Mouse (Mus musculus): ENCODE measurements around the gene Pdss2.

The Pdss2 gene

DNA sequence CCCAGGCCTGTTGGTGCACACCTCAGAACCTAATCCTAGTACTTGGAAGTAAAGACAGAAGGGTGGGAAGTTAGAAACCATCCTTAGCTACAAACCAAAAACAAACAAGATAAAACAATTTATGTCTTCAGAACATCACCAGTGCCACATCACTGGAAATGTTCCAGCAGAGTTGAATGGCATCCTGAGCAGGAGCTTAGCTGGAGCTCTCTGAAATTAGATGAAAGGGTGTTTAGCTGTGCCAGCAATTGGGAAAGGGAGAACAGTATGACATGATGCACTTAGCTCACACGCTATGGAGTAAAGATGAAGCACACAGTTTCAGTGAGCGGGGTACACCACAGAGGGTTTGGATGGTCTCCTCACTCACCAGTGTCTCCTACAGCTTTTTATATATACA is 115.8 kb downstream of the Pdss2 start:
- in situ Hi-C loops (cut with MboI; ENCODE audit: low pct_unique_long_range_greater_than_20kb in 1 of 2, low sequenced_read_pairs in 2 of 2, unreplicated experiment in 1 of 2) = no loop called here

DNA sequence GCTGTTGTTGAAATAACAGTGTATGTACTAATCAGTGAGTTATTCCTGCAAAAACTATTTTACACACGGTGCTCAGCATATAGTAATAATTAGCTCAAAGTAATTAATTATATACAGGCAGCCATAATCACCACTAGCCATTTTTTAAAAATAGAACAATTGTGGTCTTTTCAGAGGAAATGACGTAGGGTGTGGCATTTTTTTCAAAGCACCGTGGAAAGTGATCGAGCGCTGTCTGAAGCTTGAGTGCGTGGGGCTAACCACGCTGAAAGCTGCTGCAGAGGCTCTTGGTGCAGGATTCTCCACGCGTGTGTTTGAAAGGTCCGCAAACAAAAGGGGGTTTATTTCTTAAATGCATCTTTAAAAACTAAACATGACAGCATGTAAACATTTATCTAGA is 118.5 kb downstream of the Pdss2 start:
- in situ Hi-C loops (cut with MboI; ENCODE audit: low pct_unique_long_range_greater_than_20kb in 1 of 2, low sequenced_read_pairs in 2 of 2, unreplicated experiment in 1 of 2) = no loop called here

DNA sequence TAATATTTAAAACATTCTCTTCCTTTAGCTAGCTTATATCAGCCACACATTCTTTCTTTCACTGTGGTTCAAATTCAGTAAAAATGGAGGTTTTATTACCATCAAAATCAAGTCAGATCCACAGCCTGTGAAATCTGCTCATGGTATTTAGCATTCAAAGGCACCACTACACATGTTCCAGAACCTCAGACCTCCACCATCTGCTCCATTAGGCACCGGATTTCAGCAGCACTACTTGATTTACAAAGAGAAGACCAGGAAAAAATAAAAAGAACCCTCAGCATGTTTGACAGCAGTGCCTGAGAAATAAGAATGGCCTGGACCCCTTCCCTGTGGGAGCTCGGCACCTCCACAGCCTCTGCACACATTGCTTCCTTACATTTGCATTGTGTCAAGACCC is 128.4 kb downstream of the Pdss2 start:
- in situ Hi-C loops (cut with MboI; ENCODE audit: low pct_unique_long_range_greater_than_20kb in 1 of 2, low sequenced_read_pairs in 2 of 2, unreplicated experiment in 1 of 2) = no loop called here

DNA sequence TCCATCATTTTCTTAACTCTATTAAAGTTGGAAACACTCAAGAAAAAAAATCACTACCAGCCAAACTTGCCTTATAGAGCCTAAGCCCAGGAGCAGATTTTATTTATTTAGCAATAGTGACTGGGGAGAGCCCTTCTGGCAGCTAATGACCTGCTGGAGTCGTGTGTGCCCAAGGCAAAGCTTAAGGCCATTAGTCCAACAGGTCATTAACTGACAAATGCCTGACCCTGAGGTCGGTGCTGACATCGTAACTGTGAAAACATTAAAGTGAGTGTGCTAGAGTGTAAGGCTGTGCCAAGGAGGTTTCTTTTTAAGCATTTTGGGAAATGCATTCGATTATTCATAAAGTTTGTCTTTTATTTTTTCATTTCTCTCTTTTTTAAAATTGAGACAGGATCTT is 136.6 kb downstream of the Pdss2 start:
- in situ Hi-C loops (cut with MboI; ENCODE audit: low pct_unique_long_range_greater_than_20kb in 1 of 2, low sequenced_read_pairs in 2 of 2, unreplicated experiment in 1 of 2) = no loop called here

DNA sequence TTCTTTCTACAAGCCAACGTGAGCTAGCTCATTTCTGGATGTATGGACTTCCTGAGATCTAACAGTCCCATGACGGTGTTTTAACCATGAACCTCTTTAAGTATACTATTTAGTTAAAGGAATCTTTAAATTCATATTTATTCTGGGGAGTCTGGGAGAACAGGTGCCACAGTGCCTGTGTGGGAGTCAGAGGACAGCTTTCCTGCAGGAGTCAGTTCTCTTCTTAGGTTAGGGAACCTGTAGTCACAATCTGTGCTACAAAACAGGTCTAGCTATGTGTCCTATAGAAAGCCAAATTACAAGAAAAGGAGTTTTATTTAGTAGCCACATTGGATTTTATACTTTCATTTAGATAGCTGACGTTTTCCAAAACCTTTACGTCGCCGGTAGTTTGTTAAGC is 141.7 kb downstream of the Pdss2 start:
- in situ Hi-C loops (cut with MboI; ENCODE audit: low pct_unique_long_range_greater_than_20kb in 1 of 2, low sequenced_read_pairs in 2 of 2, unreplicated experiment in 1 of 2) = no loop called here

DNA sequence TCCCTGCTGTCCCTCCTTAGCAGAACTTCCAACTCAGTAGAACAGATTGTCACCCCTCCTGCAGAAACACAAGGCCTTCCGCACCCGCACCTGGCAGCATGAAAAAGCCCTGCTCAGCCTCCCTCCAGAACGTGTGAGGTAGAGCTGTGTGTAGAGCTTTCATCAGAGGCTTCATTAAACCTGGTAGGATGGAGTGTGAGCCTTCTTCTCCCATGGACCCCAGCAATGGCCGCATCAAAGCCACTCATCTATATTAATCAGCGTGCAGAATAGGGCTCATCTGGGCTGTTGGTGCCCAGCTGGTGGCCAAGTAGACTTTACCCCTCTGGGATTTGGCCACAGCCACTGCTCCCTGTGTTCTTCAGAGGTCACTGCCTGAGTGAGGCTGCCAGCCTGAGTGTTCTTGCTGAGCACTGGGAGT is 142.2 kb downstream of the Pdss2 start:
- in situ Hi-C loops (cut with MboI; ENCODE audit: low pct_unique_long_range_greater_than_20kb in 1 of 2, low sequenced_read_pairs in 2 of 2, unreplicated experiment in 1 of 2) = no loop called here

DNA sequence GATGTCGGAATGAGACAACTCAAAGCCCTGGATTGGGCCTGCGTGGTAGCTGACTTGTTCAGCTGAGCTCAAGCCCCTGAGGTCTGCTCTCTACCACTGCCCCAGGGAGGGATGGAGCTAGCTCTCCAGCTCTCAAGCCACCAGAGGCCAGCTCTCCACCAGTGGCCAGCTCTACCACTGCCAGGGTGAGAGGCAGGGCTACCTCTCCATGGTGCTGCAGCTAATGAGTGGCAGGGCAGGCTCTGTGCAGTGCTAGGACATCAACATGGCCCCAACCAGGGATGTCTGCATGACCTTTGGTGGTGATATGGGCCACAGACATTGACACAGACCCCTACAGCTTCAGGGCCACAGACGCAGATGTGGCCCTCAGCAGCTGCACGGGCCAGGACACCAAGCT is 144.6 kb downstream of the Pdss2 start:
- in situ Hi-C loops (cut with MboI; ENCODE audit: low pct_unique_long_range_greater_than_20kb in 1 of 2, low sequenced_read_pairs in 2 of 2, unreplicated experiment in 1 of 2) = no loop called here

DNA sequence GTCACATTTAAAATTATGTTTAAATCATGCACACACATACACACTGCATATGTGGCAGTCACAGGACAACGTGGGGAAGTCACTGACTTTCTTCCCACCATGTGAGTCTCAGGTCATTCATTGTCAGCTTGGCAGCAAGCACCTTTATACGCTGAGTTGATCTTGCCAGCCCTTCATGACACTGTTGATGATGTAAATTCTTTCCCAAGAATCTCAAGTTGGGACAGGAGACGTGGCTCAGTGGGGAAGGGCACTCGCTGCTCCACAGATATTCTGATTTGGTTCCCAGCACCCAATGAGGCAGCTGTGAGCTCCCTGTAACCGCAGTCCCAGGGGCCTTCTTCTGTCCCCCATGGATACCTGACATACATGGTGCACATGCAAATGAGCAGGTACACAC is 147.3 kb downstream of the Pdss2 start:
- in situ Hi-C loops (cut with MboI; ENCODE audit: low pct_unique_long_range_greater_than_20kb in 1 of 2, low sequenced_read_pairs in 2 of 2, unreplicated experiment in 1 of 2) = no loop called here

DNA sequence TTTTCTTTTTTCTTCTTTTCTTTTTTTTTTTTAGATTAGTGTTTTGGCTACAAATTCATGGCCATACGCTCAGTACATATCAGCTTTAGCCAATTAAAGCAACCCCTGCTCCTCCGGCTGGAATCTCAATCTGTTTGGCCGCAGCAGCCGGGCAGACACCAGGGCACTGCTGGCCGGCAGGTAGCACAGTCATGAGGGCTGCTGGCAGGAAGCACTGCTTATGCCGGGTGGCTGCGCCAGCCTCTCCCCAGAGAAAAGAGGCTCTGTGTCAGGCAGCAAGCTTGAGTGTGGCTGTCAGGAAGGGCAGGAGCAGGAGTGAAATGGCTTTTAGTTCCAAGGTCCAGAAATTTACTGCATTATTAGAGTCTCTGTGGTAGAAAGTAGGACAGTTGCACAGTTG is 151.0 kb downstream of the Pdss2 start:
- in situ Hi-C loops (cut with MboI; ENCODE audit: low pct_unique_long_range_greater_than_20kb in 1 of 2, low sequenced_read_pairs in 2 of 2, unreplicated experiment in 1 of 2) = no loop called here

DNA sequence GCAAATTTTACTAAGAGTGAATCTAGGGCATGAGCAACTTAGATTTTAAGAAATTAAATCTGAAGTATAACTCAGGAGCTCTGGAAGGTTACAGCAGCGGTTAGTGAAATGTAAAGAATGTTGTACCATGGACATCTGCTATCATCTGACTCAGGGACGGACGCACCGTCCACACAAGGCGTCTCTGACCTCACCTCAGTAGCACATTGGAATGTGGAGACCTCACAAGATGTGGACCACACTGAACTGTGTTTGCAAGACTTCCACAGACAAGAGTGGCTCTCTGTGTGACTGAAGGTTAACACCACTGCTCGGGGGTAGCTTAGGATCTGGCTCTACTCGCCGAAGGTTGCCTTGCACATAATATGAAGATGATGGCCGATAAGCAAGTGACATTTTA is 151.7 kb downstream of the Pdss2 start:
- in situ Hi-C loops (cut with MboI; ENCODE audit: low pct_unique_long_range_greater_than_20kb in 1 of 2, low sequenced_read_pairs in 2 of 2, unreplicated experiment in 1 of 2) = no loop called here

DNA sequence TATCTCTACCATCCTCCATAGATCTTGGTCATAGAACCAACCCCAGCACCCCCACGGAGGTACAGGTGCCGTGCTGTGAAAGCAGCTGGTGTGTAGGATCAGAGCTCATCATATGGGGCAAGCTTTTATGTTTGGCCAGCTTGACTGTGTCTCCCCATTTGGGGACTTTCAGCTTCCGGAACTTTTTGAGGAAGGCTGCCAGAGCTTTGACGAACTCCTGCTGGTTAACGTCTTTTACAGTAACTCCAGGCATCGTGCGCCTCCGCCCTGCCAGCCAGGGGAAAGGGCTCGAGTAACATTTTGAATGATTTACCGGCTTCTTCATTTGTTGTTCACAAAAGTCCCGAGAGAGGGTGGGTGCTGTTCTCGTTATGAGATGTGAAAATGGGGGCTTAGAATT is 152.4 kb downstream of the Pdss2 start:
- in situ Hi-C loops (cut with MboI; ENCODE audit: low pct_unique_long_range_greater_than_20kb in 1 of 2, low sequenced_read_pairs in 2 of 2, unreplicated experiment in 1 of 2) = no loop called here

DNA sequence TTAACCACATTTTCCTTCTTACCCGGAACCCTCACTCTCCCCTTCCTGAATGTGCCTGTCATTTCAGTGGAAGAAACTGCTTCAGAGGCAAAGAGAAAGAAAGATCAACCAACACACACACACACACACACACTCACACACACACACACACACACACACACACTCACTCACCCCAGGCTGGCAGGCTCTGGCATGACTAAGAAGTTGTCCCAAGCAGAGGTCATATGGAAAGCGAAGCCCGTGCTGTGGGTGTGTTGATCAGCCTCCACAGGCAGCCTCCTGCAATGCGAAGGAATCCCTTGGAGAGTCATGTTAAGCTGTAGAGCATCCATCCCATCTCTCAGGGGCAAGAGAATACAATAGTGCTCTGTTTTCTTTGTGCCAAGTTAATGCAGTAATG is 154.0 kb downstream of the Pdss2 start:
- in situ Hi-C loops (cut with MboI; ENCODE audit: low pct_unique_long_range_greater_than_20kb in 1 of 2, low sequenced_read_pairs in 2 of 2, unreplicated experiment in 1 of 2) = no loop called here

DNA sequence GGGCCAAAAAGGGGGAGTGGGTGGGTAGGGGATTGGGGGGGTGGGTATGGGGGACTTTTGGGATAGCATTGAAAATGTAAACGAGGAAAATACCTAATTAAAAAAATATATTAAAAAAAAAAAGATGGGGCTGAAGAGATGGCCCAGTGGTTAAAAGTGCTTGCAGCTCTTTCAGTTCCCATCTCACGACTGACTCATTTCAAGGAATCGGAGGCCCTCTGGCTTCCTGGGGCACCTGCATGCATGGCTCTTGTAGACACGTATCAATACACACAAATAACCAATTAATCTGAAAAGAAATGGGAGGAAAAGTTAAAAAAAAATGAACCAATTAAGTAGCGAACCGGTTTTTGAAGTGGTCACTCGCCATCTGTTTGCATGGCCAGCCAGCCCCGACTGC is 155.5 kb downstream of the Pdss2 start:
- in situ Hi-C loops (cut with MboI; ENCODE audit: low pct_unique_long_range_greater_than_20kb in 1 of 2, low sequenced_read_pairs in 2 of 2, unreplicated experiment in 1 of 2) = no loop called here

DNA sequence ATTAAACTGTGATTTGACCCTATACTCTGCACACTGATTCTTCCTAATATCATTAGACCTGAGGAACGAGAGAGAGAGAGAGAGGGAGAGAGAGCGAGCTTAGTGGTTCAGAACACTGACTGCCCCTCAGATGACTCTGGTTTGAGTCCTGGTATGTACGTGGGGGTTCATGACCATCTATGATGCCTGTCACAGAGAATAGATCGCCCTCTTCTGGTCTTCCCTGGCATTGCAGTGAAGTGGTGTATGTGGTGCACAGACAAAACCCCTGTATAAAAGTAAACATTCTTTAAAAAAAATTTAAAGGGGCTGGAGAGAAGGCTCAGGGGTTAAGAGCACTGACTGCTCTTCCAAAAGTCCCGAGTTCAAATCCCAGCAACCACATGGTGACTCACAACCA is 157.0 kb downstream of the Pdss2 start:
- in situ Hi-C loops (cut with MboI; ENCODE audit: low pct_unique_long_range_greater_than_20kb in 1 of 2, low sequenced_read_pairs in 2 of 2, unreplicated experiment in 1 of 2) = no loop called here

DNA sequence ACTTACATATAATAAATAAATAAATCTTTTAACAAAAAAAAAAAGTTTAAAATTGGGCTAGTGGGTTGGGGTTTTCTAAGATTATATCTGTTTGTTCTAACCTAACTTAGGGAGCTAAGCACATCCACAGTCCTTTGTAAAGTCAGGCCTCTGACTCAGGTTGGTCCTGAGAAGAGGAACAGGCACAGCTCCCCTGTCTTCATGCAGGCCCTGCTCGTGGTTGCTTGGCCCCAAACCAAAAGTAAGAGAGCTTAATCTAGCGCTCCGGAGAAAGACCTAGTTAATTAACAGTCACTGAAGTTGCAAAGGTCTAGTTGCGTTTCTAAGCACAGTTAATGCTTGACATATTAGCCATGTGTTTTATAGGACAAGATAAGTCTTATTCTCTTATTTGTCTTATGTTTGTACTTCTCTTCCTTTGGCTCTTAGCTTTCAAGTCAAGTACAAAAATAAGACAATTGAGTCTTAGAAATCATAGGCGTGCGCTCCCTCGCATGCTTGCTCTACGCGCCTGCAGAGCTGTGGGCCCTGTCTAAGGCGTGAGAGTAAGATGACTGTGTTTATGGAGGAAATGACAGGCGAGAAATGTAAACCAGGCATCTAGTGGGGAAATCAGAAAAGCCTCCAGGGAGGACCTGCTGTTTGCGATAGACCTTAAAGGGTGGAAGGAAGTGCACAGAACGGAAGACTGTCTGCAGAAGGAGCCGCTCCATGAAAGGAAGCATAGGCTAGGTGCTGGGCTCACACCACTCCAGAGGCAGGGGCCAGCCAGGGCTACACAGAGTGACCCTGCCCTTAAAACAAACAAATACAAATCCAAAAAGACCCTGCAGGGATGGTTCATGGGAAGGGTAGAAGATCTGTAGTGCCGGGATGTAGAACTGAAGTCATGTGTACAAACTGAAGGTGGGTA is 157.7 kb downstream of the Pdss2 start:
- in situ Hi-C loops (cut with MboI; ENCODE audit: low pct_unique_long_range_greater_than_20kb in 1 of 2, low sequenced_read_pairs in 2 of 2, unreplicated experiment in 1 of 2) = no loop called here

DNA sequence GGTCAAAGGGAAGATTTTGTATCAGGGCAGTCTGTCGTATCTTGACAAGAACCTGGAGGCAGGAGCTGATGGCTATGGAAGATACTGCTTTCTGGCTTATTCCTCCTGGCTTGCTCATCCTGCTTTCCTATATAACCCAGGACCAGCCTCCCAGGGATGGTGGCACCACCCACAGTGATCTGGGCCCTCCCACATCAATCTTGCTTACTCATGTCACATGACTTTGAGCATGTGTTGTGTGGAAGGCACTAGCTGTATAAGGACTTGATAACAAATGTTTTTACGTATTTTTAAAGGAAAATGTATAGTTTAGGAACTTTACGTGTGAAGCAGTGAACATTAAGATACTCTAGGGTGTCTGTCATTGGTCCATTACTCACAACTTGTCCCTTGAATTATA is 161.4 kb downstream of the Pdss2 start:
- in situ Hi-C loops (cut with MboI; ENCODE audit: low pct_unique_long_range_greater_than_20kb in 1 of 2, low sequenced_read_pairs in 2 of 2, unreplicated experiment in 1 of 2) = no loop called here

DNA sequence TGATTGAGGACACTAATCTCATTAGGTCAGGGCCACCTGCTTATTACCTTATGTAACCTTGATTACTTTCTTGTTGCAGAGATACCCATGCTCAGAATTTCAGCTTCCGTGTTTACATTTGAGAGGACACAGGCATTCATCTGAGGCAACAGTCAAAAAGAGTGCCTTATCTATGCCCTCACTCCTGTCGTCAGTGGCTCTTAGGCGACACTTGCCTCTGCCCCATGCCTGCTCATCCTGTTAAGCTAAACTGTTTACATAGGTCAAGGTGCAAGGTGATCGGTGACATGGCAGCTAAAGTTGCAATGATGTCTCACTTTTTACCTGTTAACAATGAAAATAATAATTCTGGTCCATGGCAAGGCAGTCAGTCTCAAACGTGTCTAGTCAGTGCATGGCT is 163.3 kb downstream of the Pdss2 start:
- in situ Hi-C loops (cut with MboI; ENCODE audit: low pct_unique_long_range_greater_than_20kb in 1 of 2, low sequenced_read_pairs in 2 of 2, unreplicated experiment in 1 of 2) = no loop called here

DNA sequence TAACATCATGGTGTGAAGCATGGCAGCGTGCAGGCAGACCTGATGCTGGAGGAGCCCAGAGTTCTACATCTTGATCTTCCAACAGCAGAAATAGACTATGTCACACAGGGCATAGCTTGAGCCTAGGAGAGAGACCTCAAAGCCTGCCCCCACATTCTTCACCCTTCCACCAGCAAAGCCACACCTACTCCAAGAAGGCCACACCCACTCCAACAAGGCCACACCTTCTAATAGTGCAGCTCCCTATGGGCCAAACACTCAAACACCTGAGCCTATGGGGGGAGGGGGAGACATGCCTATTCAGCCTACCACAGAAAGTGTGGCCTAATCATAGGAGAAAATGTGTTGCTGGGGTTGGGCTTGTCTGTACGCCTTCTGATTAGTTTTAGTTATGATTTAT is 171.6 kb downstream of the Pdss2 start:
- in situ Hi-C loops (cut with MboI; ENCODE audit: low pct_unique_long_range_greater_than_20kb in 1 of 2, low sequenced_read_pairs in 2 of 2, unreplicated experiment in 1 of 2) = no loop called here

DNA sequence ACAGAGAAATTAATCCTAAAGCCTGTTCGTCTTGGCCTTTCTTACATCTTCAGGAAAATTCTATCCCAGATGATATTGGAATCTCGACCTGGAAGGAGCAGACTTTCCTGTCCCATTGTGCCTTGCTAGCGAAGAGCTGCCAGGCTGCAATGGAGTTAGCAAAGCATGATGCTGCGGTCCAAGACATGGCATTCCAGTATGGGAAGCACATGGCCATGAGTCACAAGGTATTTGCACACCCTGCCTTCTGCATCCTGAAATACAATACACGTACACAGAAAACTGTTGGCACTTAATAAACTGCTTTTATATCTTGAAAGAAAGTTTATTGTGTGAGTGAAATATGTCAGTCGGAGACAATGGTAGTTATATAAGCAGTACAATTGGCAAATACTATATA is 172.5 kb downstream of the Pdss2 start:
- in situ Hi-C loops (cut with MboI; ENCODE audit: low pct_unique_long_range_greater_than_20kb in 1 of 2, low sequenced_read_pairs in 2 of 2, unreplicated experiment in 1 of 2) = no loop called here

DNA sequence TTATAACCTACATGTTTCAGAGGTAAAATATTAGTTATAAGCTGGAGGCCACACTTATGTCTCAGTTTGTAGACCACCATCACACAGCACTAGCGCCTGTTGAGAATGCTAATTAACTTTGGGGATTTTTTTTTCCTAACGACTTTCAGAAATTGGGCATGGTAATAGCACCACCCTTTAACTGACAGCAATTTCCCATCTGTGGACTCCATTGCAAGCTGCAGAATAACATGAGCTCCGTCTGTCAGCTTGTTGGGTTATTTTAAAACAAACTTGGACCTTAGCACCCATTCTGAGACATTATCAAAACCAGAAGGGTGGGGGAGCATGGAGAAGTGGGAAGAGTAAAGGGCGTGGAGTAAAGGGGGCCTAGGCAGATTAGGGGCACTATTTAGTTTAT is 174.5 kb downstream of the Pdss2 start:
- in situ Hi-C loops (cut with MboI; ENCODE audit: low pct_unique_long_range_greater_than_20kb in 1 of 2, low sequenced_read_pairs in 2 of 2, unreplicated experiment in 1 of 2) = no loop called here
